Mouse (Mus musculus): ENCODE results near the gene Rhof. TPM values are rescaled to one million over a fixed set of nuclear protein-coding genes. Genes with fewer than 3 reads are reported as not detected.

The Rhof gene
- polyA plus RNA-seq (2012; rRNA removed) = 30.7 and 35.4 TPM in 2 replicates

GRCm38 (mm10) chr5:123132308-123133071 lies at the start of gene Rhof:
Gene Rhof, minus strand, starts transcription at chr5:123132692.

GRCm38 (mm10) chr5:123169284-123169683 lies 36.8 kb upstream of the Rhof start, which contains the start of gene Psmd9:
Gene Psmd9, plus strand, starts transcription at chr5:123169413.

DNA sequence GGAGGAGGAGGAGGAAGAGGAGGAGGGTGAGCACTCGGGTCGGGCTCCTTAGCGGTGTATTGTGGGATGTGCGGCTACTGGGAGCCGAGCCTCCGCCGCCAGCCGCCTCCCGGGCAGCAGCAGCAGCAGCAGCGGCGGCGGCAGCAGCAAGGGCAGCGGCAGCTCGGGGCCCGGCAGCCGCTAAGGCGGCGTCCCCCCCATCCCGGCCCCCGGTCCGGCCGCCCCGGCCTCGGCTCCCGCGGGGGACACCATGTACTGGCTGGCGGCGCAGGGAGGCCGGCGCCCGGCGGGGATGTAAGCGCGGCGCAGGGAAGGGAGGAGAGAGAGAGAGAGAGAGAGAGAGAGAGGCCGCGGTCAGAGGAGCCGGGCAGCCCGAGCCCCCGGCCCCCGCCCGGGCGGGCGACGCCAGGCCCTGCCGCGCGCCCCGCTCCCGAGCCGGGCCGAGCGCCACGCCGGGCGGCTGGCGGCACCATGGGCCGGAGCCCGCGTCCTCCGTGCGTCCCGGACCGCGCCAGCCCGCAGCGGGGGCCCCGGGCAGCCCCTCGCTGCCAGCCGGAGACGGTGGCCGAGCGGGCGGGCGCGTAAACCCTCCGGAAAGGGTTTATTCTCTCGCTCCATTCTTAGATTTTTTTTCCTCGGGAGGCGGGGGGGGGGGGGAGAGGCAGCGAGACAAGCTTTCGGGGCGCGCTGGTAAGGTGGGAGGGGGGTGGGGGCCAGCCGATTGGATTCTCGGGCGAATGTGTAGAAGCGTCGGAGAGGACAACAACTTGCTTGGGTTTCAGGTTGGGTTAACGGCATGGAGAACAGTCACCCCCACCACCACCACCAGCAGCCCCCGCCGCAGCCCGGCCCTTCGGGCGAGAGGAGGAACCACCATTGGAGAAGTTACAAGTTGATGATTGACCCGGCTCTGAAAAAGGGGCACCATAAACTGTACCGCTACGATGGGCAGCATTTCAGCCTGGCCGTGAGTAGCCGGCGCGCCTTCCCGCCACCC lies 10.0 kb upstream of the Rhof start, which contains the start of gene Setd1b:
Setd1b (plus strand) TSS at position 33 of the 997 bp plus-strand sequence.

DNA sequence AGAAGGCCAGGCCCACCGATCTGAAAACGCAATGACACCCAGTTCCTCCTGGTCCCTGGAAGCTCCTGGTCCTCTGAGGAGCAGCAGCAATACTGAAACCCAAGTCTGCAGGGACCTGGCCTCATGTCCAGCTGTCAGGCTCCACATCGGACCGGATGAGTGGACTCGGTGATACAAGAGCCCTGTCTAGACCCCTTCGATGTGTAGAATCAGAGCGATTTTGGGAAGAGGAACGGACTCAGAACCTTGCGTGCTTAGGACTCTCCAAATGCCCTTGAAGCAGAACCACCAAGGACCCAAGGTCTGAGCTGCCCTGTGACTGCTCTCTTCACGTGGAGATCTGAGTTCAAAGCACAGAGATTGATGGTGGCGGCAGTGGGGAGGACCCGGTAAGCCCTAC lies 64.4 kb downstream of the Rhof start, which contains the start of gene Tmem120b:
Tmem120b (plus strand) TSS at position 301 of the 400 bp plus-strand sequence.

Other genes with a start within 250 kb of the Rhof start
- gene Kdm2b, start 142.9 kb downstream of the Rhof start, polyA plus RNA-seq (2012; rRNA removed) = 87.7 and 99.5 TPM in 2 replicates
- gene Orai1, start 117.6 kb downstream of the Rhof start, polyA plus RNA-seq (2012; rRNA removed) = 16.2 and 16.4 TPM in 2 replicates
- 0.40 and 0.76 TPM in 2 replicates for gene Morn3, start 85.7 kb downstream of the Rhof start, polyA plus RNA-seq (2012; rRNA removed)
- gene Tmem120b, start 64.3 kb downstream of the Rhof start, polyA plus RNA-seq (2012; rRNA removed) = 19.3 and 22.3 TPM in 2 replicates
- gene Setd1b, start 9.5 kb upstream of the Rhof start, polyA plus RNA-seq (2012; rRNA removed) = 6.4 and 9.0 TPM in 2 replicates
- gene Psmd9, start 36.7 kb upstream of the Rhof start, polyA plus RNA-seq (2012; rRNA removed) = 40.6 and 40.7 TPM in 2 replicates
- 0.04 TPM in 1 of 2 replicates, not detected in the other for gene Hpd, start 50.0 kb upstream of the Rhof start, polyA plus RNA-seq (2012; rRNA removed)
- gene Wdr66, start 119.4 kb upstream of the Rhof start, polyA plus RNA-seq (2012; rRNA removed) = 3.4 and 3.9 TPM in 2 replicates
- gene Bcl7a, start 211.1 kb upstream of the Rhof start, polyA plus RNA-seq (2012; rRNA removed) = 33.4 and 41.3 TPM in 2 replicates